Mouse (Mus musculus) left cerebral cortex, postnatal 25 days (tissue): ENCODE data around the gene Ncan. TPM values are rescaled to one million over a fixed set of nuclear protein-coding genes. Genes with fewer than 3 reads are reported as not detected.
A peak's percentile ranks its signal among the peaks of the same experiment; 100 is the strongest.

Experiments used
- DNase-seq, 2 experiments: peaks; one replicate each; pipeline ENCODE4 v3.0.0; 2022; ENCODE audit warnings: low spot score in 2 of 2, mixed read lengths in 1 of 2
- intact Hi-C: fragments of 180-260 bp; cut with DNase I; formaldehyde crosslinking; loops from one replicate; pipeline ENCODE4 v1.15.1; 2025
- total RNA-seq, 2 experiments: library from RNA; stranded (reverse); gene quantifications; 2 replicates each; pipeline ENCODE4 v1.2.3; 2021

The Ncan gene
- total RNA-seq, 2 experiments from 2014 or later: 219 to 220 TPM

- peak; percentile 81 to 83 for DNase-seq
- intact Hi-C loops: no loop called here
Measured at GRCm38 (mm10) chr8:70131166-70131883, 10.7 kb upstream of the Ncan start, which contains the start of gene Nr2c2ap. TSS of gene Nr2c2ap (plus strand) at chr8:70131333.

GRCm38 (mm10) chr8:70130066-70130465 is 9.4 kb upstream of the Ncan start:
- no peak for DNase-seq
- intact Hi-C loops: no loop called here

- intact Hi-C loops: no loop called here
- peak; percentile 67 to 81 for DNase-seq
Measured at GRCm38 (mm10) chr8:70129309-70129952, 8.8 kb upstream of the Ncan start.

- intact Hi-C loops: no loop called here
- peak; percentile 57 to 60 for DNase-seq
Measured at GRCm38 (mm10) chr8:70128435-70128834, 7.8 kb upstream of the Ncan start.

- intact Hi-C loops: no loop called here
- peak in 1 of 2 experiments; percentile 69 for DNase-seq
Measured at GRCm38 (mm10) chr8:70124992-70125391, 4.3 kb upstream of the Ncan start.

GRCm38 (mm10) chr8:70122863-70123262 is 2.2 kb upstream of the Ncan start:
- intact Hi-C loops: loop anchor here (2.0 kb wide), 1 partner anchor 36 kb away; no protein-coding TSS in a partner anchor
- DNase-seq: no peak

- intact Hi-C loops: loop anchor here (2.0 kb wide), 1 partner anchor 20 kb away; no protein-coding TSS in a partner anchor
- peak; percentile 80 to 96 for DNase-seq
Measured at GRCm38 (mm10) chr8:70118726-70119700, 1.7 kb downstream of the Ncan start.

GRCm38 (mm10) chr8:70117611-70118010 is 3.1 kb downstream of the Ncan start:
- DNase-seq: no peak
- intact Hi-C loops: loop anchor here (2.0 kb wide), 1 partner anchor 19 kb away; no protein-coding TSS in a partner anchor

- DNase-seq: no peak
- intact Hi-C loops: no loop called here
Measured at GRCm38 (mm10) chr8:70114892-70115291, 5.8 kb downstream of the Ncan start.

- intact Hi-C loops: no loop called here
- DNase-seq: no peak
Measured at GRCm38 (mm10) chr8:70114488-70114887, 6.2 kb downstream of the Ncan start.

GRCm38 (mm10) chr8:70112401-70113016 is 8.2 kb downstream of the Ncan start:
- intact Hi-C loops: no loop called here

GRCm38 (mm10) chr8:70111192-70111795 is 9.4 kb downstream of the Ncan start:
- DNase-seq: no peak
- intact Hi-C loops: no loop called here

More at GRCm38 (mm10) chr8:70112401-70113016, 8.2 kb downstream of the Ncan start:
- no peak for DNase-seq

GRCm38 (mm10) chr8:70110451-70110850 is 10.2 kb downstream of the Ncan start:
- no peak for DNase-seq
- intact Hi-C loops: no loop called here

GRCm38 (mm10) chr8:70104922-70105321 is 15.8 kb downstream of the Ncan start:
- DNase-seq: peak in 1 of 2 experiments; percentile 62
- intact Hi-C loops: no loop called here

- intact Hi-C loops: no loop called here
- no peak for DNase-seq
Measured at GRCm38 (mm10) chr8:70104506-70104905, 16.2 kb downstream of the Ncan start.

- intact Hi-C loops: no loop called here
Measured at GRCm38 (mm10) chr8:70100241-70100640, 20.4 kb downstream of the Ncan start.

GRCm38 (mm10) chr8:70099276-70099675 is 21.4 kb downstream of the Ncan start:
- DNase-seq: peak in 1 of 2 experiments; percentile 88
- intact Hi-C loops: loop anchor here (2.0 kb wide), 1 partner anchor 20 kb away; no protein-coding TSS in a partner anchor

More at GRCm38 (mm10) chr8:70100241-70100640, 20.4 kb downstream of the Ncan start:
- peak in 1 of 2 experiments; percentile 87 for DNase-seq

- peak in 1 of 2 experiments; percentile 57 for DNase-seq
- intact Hi-C loops: no loop called here
Measured at GRCm38 (mm10) chr8:70092786-70093185, 27.9 kb downstream of the Ncan start.
